Mouse (Mus musculus) heart, postnatal 0 days (tissue): ENCODE results near the gene Gpr137. TPM values are rescaled to one million over a fixed set of nuclear protein-coding genes. Genes with fewer than 3 reads are reported as not detected.
"Not testable (repeated sequence)": the region's sequence is repeated elsewhere in the genome, so short reads cannot be mapped to it uniquely, and the experiment has no call there.

Experiments used
- ATAC-seq: fragments of 200-750 bp; cut with Nextera tagmentation; 2 replicates; pipeline ENCODE4 v1.8.0; 2017; ENCODE audit warnings: low read depth, moderate number of reproducible peaks, moderate library complexity; ENCODE audit not compliant: insufficient read depth
- DNase-seq: peaks from one replicate; pipeline ENCODE4 v3.0.0-alpha.2; 2016; ENCODE audit warnings: low spot score
- H3K27ac ChIP-seq: fragments of 300-500 bp; sonication (generic); 2 replicates; pipeline ENCODE4 v1.5.1; 2014; ENCODE audit warnings: low read depth, mild to moderate bottlenecking
- H3K27me3 ChIP-seq: fragments of 300-500 bp; sonication (generic); 2 replicates; pipeline ENCODE4 v1.6.1; 2014; ENCODE audit warnings: low read length, mixed read lengths; ENCODE audit not compliant: control insufficient read depth, insufficient read depth
- H3K36me3 ChIP-seq: fragments of 300-500 bp; sonication (generic); replicated peaks from 2 replicates; pipeline ENCODE4 v1.6.1; 2014; ENCODE audit warnings: low read length, mixed read lengths; ENCODE audit not compliant: control insufficient read depth, insufficient read depth
- H3K4me1 ChIP-seq: fragments of 300-500 bp; sonication (generic); 2 replicates; pipeline ENCODE4 v1.6.1; 2014; ENCODE audit warnings: antibody characterized with exemption; ENCODE audit not compliant: control insufficient read depth, insufficient read depth
- H3K4me2 ChIP-seq: fragments of 300-500 bp; sonication (generic); 2 replicates; pipeline ENCODE4 v1.6.1; 2014; ENCODE audit warnings: low read depth, mild to moderate bottlenecking, low read length, moderate library complexity
- H3K4me3 ChIP-seq: fragments of 300-500 bp; sonication (generic); 2 replicates; pipeline ENCODE4 v1.5.1; 2014; ENCODE audit warnings: low read depth, low read length
- H3K9ac ChIP-seq: fragments of 300-500 bp; sonication (generic); replicated peaks from 2 replicates; pipeline ENCODE4 v1.6.1; 2014; ENCODE audit warnings: low read depth, low read length, mixed read lengths
- H3K9me3 ChIP-seq: fragments of 300-500 bp; sonication (generic); replicated peaks from 2 replicates; pipeline ENCODE4 v1.6.1; 2016; ENCODE audit warnings: low read length; ENCODE audit not compliant: control insufficient read depth
- CTCF ChIP-seq: IDR thresholded peaks from 2 replicates; pipeline ENCODE4 v1.5.1; 2016; ENCODE audit warnings: antibody characterized with exemption, control low read depth, low read depth
- EP300 ChIP-seq: IDR thresholded peaks from 2 replicates; pipeline ENCODE4 v1.6.1; 2016; ENCODE audit warnings: antibody characterized with exemption, low read depth
- WGBS: fragments of 180-500 bp; shearing (Covaris S2); extraction: QIAGEN DNeasy Blood & Tissue Kit; methylation state at CpG from one replicate; pipeline ENCODE4 v1.1.7; 2014; 5-methylcytosine and 5-hydroxymethylcytosine counted together
- polyA plus RNA-seq: library from polyadenylated mRNA; unstranded; fragments of >200 nt; fragmentation: Nextera tagmentation; extraction: Ambion mirVana; gene quantifications from 2 replicates; pipeline ENCODE4 v1.2.1, GENCODE M21; 2015
- total RNA-seq: library from RNA; depleted of rRNA; stranded (reverse); fragments of >200 nt; gene quantifications from 2 replicates; pipeline ENCODE4 v1.2.3, GENCODE M21; 2014; ENCODE audit warnings: low replicate concordance

Gpr137 gene
- total and polyA plus RNA-seq, 2 experiments from 2014 or later, result 16.8 to 46.1 TPM

- 74% methylated on average over 2 of the region's 2 CpGs for WGBS
- no peaks in the 10 kb centered on the region for H3K9me3 ChIP-seq
- H3K4me1 ChIP-seq, result peaks cover 12% of the 10 kb centered on the region
- ATAC-seq (no peak), DNase-seq (no peak)
- H3K9ac ChIP-seq, result no peak overlapping the region
- no peak overlapping the region for H3K4me2 ChIP-seq
- no peak overlapping the region for H3K27ac ChIP-seq
- peaks cover 24% of the 10 kb centered on the region for H3K36me3 ChIP-seq
- H3K4me3 ChIP-seq, result no peak overlapping the region
- H3K27me3 ChIP-seq, result no peaks in the 10 kb centered on the region
- TF ChIP-seq EP300 (no peak), CTCF (no peak)
Measured at GRCm38 (mm10) chr19:6904846-6905245, 37.4 kb downstream of the Gpr137 start.

- Histone ChIP-seq H3K4me3 (no peak overlapping the region), H3K27ac (no peak overlapping the region), H3K4me1 (peaks cover 5% of the 10 kb centered on the region; the same call in 1 of the 2 replicates), H3K36me3 (peaks cover 24% of the 10 kb centered on the region), H3K4me2 (no peak overlapping the region), H3K9me3 (no peaks in the 10 kb centered on the region), H3K9ac (no peak overlapping the region), H3K27me3 (no peaks in the 10 kb centered on the region)
- TF ChIP-seq EP300 (no peak), CTCF (no peak)
- no peak for ATAC-seq
- DNase-seq, result no peak
- 88% methylated on average over 1 of the region's 1 CpGs for WGBS
Measured at GRCm38 (mm10) chr19:6903031-6903430, 39.2 kb downstream of the Gpr137 start.

GRCm38 (mm10) chr19:6899641-6900040, 42.6 kb downstream of the Gpr137 start:
- H3K27me3 ChIP-seq, result no peaks in the 10 kb centered on the region
- H3K9ac ChIP-seq, result no peak overlapping the region
- no peak overlapping the region for H3K27ac ChIP-seq
- H3K4me3 ChIP-seq, result no peak overlapping the region
- H3K9me3 ChIP-seq, result peaks cover 4% of the 10 kb centered on the region; the same call in 1 of the 2 replicates
- no peak for TF ChIP-seq CTCF
- no peak for TF ChIP-seq EP300
- ATAC-seq, result no peak
- 0 out of 2 replicates have a peak, but pooled peaks cover under 1% of the 10 kb centered on the region for H3K36me3 ChIP-seq
- no peak overlapping the region for H3K4me2 ChIP-seq
- no peak for DNase-seq
- no peaks in the 10 kb centered on the region for H3K4me1 ChIP-seq
- 82% methylated on average over 4 of the region's 4 CpGs for WGBS

- not testable (repeated sequence) for H3K9me3 ChIP-seq, H3K36me3 ChIP-seq, H3K27me3 ChIP-seq, H3K4me2 ChIP-seq, H3K4me1 ChIP-seq, DNase-seq, ATAC-seq, H3K4me3 ChIP-seq, H3K9ac ChIP-seq, H3K27ac ChIP-seq
- WGBS, result 67% methylated on average over 18 of the region's 18 CpGs
Measured at GRCm38 (mm10) chr19:6895608-6896305, 46.5 kb downstream of the Gpr137 start.

- Histone ChIP-seq H3K4me3 (no peak overlapping the region), H3K36me3 (no peaks in the 10 kb centered on the region), H3K4me1 (no peaks in the 10 kb centered on the region), H3K9me3 (peaks cover 4% of the 10 kb centered on the region; the same call in 1 of the 2 replicates), H3K27me3 (no peaks in the 10 kb centered on the region), H3K27ac (no peak overlapping the region), H3K4me2 (no peak overlapping the region), H3K9ac (no peak overlapping the region)
- 89% methylated on average over 14 of the region's 14 CpGs for WGBS
- TF ChIP-seq EP300 (no peak), CTCF (no peak)
- no peak for DNase-seq
- ATAC-seq, result no peak
Measured at GRCm38 (mm10) chr19:6893731-6894451, 48.4 kb downstream of the Gpr137 start.
